Mouse (Mus musculus): ENCODE measurements at regions not wholly inside any gene's neighbourhood (a gene's known extent, or its start where the extent isn't known, plus 50 kb on each side); places are given as distances from the start of the nearest gene placed in this dataset.
"Not testable (repeated sequence)": the region's sequence is repeated elsewhere in the genome, so short reads cannot be mapped to it uniquely, and the experiment has no call there.

DNA sequence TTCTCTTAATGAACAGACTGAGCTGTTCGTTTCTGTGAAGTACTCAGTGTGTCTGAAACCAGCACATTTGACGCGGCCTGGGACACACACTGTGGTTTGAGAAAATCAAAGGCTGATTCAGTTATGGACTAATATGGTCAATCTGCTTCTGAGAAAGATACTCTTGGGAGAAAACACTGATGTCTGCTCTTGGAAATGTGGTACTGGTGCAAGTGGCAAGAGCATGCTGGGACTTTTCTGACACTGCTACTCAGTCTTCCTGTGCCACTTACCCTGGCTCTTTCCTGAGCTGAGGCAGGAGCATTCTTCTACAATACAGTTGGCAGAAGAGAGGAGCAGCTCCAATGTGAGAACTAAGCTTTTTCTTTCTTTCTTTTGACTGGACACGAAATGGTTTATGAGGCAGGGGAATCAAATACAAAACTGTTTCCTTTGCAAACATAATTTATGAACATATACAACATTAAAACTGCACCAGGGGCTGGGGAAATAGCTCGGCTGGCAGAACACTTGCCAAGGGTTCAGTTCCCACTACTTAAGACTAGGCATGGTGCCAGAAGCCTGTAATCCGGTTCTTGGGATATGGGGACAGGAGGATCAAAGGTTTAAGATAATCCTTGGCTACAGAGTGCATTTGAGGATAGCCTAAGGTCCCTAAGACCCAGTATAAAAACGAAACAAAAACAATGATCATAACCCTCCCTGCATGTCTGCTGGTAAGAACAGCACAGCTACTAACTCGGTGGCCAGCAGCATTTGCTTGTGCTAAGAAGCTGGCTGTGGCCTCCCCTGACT lies 173.7 kb upstream of the Klf14 start:
- DNase-seq (ENCODE audit: low spot score in 2 of 2): no peak

GRCm38 (mm10) chr6:31133896-31134735 lies 175.2 kb upstream of the Klf14 start:
- no peak for DNase-seq (ENCODE audit: low spot score in 2 of 2)

DNA sequence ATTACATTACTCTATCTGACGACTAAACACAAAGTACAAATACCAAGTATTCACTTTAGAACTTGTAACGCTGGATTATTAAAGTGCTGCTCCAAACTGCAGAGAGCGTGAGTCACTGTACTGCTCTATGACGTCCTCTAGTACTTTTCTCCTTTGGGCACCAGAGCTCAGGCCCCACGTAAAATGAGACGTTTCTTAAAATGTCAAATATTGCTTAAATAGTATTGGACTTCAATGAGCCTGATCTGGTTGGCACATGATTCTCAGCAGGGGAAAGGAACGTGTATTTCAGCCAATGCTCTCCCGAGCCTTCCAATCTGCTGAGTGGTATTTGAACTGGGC lies 175.8 kb upstream of the Klf14 start:
- DNase-seq (ENCODE audit: low spot score in 2 of 2): no peak

DNA sequence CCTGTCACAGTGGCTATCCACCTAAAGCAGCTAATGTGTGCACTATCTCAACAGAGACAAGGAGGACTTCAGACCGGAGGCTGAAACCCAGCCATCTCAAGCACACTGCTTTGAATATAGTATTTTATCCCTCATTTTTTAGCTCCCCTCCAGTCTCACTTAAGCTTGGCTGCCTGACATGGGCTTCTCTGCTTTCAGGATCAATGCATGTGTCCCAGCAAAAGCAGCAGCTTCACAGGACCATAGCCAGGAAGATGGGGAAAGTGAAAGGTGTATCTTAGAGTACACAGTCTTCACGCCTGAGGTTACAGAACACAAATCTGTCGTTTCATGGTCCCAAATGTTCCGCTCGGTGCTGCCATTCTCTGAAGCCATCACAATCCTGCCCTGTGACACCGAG lies 176.7 kb upstream of the Klf14 start:
- DNase-seq (ENCODE audit: low spot score in 2 of 2): no peak

DNA sequence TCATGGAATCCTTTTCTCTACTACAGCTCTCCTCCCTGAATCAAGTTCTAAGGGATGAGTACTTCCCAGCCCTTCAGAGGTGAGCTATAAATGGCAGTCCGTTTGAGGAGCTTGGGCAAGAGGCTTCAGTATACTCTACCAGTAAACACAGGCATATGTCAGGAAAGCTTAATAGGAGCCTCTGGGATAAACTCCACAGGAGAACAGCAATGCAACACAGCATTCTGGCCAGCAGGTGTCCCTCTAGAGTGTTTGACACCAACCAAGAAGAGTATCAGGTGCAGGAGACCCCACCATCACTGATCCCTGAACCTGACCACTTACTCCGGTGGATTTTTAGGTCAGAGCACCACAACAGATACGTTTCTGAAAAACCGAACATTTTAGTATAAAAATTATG lies 178.0 kb upstream of the Klf14 start:
- peak in 1 of 2 experiments; percentile 31 for DNase-seq (ENCODE audit: low spot score in 2 of 2)

DNA sequence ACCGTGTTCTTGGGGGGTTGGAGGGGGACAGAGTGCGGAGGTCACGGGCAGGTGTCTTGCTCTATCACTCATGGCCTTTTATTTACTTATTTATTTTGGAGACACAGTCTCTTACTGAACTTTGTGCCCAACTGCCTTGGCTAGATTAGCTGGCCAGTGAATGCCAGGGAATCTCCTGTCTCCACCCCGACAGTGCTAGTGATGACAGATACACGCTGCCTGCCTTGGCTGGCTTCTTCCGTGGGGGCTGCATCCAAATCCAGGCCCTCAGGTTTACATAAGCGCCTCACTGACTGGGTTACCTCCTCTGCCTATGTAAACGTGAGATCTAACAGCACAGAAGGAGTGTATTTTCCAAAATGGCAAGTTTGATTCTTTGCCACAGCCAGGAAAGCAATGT lies 178.5 kb upstream of the Klf14 start:
- DNase-seq (ENCODE audit: low spot score in 2 of 2): no peak

- DNase-seq (ENCODE audit: low spot score in 2 of 2): no peak
Measured at GRCm38 (mm10) chr6:31140000-31140399, 181.1 kb upstream of the Klf14 start.

GRCm38 (mm10) chr6:31140593-31140992 lies 181.7 kb upstream of the Klf14 start:
- no peak for DNase-seq (ENCODE audit: low spot score in 2 of 2)

GRCm38 (mm10) chr6:31141486-31141885 lies 182.6 kb upstream of the Klf14 start:
- DNase-seq (ENCODE audit: low spot score in 2 of 2): no peak

DNA sequence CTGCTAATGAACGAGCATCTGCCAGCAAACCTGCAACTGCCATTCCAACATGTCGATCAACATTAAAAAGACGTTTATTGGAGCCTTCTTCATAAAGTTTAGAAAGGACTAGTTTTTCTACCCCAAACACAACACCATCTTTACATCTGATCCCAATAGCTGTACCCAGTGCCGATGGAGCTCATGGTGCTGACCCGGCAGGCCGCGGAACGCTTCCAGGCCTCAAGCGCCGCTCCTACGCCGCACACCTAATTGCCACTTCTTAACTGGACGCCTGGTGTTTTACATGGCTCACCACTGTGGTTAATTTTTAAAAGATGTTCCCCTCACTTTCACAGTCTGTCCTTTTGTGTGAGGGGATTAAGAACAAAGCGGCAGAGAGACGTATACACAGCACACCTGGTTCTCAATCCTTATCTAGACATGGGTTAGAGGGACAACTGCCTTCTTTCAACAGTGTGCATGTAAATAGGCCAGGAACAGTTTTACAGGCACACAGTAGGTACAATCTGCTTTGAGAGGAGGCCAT lies 183.7 kb upstream of the Klf14 start:
- DNase-seq (ENCODE audit: low spot score in 2 of 2): not testable (repeated sequence)

DNA sequence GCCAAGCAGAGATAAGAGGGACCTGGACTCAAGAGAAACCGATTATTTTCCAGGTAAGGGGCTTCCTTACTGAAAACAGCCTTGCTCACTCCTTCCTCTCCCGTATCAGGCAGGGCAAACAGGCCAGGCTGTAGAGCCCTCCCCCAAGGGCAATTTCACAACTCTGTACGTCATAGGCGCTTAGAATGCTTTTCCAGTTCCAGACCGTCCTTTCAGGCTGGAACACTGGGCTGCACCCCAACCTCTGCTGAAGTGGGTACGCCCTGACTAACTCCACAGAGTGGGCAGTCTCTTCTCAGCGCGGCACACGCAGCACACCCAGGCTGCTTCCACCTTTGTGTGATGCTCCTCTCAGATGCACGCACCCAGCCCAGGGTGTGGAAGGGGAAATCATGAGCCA lies 186.8 kb upstream of the Klf14 start:
- no peak for DNase-seq (ENCODE audit: low spot score in 2 of 2)

DNA sequence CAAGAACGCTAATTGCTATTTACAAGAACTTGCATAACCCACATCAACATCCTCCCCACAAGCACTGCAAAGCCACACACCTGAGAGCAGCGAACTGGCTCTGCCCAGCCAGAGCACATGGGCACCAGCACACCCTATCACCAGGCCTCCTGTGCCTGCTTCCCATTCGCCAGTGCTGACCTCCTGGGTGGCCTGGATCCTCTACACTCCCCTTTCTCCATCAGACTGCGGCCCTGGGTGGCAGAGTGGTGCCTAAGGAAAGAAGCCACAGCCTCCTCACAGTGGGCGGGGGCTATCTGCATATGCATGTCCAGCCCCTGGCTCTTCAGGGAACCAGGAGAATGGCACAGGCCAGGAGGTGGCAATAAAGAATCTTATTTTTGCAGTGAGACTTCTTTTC lies 187.9 kb upstream of the Klf14 start:
- DNase-seq (ENCODE audit: low spot score in 2 of 2): no peak

DNA sequence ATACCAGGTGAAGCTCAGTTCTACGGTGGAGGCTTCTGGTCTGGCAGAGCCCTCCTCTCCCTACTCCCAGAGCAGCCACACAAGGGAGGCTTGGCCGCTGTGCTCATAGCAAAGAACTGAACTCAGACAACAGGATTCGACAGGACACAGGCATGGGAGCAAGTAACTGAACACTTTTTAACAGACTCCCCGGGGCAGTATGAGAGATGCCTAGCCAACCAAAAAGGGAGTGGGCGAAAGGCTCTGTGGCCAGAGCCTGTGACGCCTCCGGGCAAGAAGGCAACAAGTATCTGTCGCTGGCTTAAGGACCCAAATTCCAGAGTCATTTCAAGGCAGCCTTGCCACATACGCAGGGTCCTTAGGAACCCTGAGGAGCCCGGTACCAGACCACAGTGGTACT lies 188.8 kb upstream of the Klf14 start:
- no peak for DNase-seq (ENCODE audit: low spot score in 2 of 2)

DNA sequence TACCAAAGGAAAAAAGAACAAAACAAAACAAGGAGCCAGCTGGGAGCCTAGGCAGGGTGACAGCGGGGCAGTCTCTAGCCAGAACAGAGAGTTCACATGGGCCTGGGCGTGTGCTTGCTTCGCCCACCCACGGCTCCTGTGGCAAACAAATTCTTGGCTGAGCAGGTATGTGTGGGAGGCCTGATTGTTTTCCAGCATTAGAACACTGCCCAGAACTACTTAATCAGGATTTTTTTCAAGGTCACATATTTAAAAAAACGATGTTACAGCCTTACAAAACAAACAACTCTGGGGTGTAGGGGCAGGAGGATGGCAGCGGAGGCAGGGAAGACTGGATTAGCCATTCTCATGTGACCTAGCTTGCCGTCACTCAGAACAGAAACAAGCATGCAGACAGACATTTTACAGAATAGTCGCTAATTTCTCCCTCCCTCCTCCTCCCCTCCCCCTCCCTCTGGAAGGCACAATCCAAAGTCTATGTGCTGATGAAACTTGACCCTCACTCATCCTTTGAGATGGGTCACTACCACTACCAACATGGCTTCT lies 189.5 kb upstream of the Klf14 start:
- DNase-seq (ENCODE audit: low spot score in 2 of 2): no peak

- no peak for DNase-seq (ENCODE audit: low spot score in 2 of 2)
Measured at GRCm38 (mm10) chr6:31149164-31149563, 190.3 kb upstream of the Klf14 start.

DNA sequence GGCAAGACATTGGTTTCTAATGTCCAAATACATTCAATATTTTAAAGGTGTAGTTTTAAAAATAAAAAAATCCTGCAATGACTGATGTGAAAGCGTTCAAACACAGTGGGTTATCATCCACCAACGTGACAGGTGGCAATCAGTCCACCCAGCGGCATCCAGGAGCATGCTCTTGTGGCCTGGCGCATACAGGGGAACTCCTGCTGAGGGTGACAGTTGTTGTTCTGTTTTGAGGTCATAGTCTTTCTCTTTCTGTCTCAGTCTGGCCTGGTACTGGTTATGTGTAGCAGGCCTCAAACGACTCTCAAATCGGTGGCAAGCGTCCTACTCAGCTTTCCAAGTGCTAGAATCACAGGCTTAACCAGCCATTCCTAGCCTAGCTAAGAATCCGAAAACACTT lies 191.5 kb upstream of the Klf14 start:
- no peak for DNase-seq (ENCODE audit: low spot score in 2 of 2)

DNA sequence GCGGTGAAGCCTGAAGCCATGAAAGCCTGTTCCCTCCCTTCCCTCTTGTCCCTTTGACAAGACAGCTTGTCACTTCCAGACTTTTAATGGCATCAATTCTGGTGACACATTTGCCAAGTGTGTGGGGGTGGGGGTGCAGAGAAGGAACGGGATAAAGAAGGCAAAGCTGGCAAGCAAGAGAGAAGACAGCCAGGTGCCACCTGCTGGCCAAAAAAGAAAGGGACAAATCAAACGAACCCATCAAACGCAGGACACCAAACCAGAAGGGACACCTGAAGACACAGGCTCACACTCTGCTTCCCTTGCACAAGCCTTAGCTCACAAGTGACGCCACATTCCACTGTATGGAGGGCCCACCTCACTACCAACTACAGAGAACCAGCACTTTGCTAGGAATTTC lies 197.0 kb upstream of the Klf14 start:
- peak in 1 of 2 experiments; percentile 46 for DNase-seq (ENCODE audit: low spot score in 2 of 2)

- DNase-seq (ENCODE audit: low spot score in 2 of 2): no peak
Measured at GRCm38 (mm10) chr6:31156999-31157398, 198.1 kb upstream of the Klf14 start.

- DNase-seq (ENCODE audit: low spot score in 2 of 2): no peak
Measured at GRCm38 (mm10) chr6:31157429-31157828, 198.6 kb upstream of the Klf14 start.

GRCm38 (mm10) chr6:31158648-31159047 lies 199.8 kb upstream of the Klf14 start:
- no peak for DNase-seq (ENCODE audit: low spot score in 2 of 2)

DNA sequence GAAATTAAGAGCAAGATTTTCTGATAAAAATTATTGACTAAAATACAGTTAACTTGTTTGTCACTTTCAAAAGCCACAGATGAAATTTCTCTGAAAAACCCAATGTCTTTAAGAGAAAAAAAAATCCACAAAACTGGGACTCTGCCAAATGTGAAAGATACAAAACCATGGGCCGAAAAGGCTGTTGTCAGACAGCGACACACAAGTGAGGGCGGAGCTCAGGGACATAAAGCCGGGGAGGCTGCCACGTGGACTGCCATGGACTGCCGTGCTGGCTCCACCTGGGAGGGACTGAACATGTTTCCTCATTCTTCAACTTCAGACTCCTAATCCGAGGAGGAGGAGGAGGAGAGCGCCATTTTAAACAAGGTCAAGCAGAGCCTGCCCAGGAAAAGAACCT lies 200.4 kb upstream of the Klf14 start:
- peak in 1 of 2 experiments; percentile 10 for DNase-seq (ENCODE audit: low spot score in 2 of 2)

DNA sequence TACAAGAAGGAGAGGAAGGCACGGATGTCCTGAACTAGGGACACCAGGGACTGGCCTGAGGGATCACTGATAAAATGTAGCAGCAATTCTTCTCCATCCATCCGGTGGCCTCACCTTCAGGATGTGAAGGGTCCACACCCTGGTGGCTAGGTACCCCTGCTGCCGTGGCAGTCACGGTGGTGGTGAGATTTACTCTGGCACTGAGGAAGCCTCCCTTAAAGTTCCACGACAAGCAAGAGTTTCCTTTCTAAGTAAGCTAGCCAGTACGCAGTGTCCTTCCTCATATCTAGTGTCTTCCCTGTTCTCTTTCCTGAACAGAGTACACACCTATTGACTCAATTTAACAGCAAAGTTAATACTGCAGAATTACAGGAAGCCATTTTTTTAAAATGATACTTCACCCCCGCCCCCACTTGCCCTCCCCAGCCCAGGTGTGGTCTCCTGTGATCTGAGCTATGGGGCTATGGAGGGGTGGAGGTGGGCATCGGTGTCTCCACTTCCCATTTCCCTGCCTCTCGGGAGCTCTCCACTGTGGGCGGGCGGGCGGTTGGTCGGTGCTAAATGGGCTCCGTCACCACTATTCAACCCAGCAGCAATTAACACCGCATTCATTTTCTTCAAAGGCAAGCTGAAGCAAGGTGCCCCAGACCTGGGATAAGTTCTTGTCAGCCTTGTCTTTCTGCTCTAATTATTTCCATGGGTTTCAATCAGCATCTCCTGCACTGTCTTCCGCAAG lies 201.2 kb upstream of the Klf14 start:
- no peak for DNase-seq (ENCODE audit: low spot score in 2 of 2)
